Mouse (Mus musculus) thymus, adult 2 months (tissue): ENCODE data around the gene Cebpb. TPM values are rescaled to one million over a fixed set of nuclear protein-coding genes. Genes with fewer than 3 reads are reported as not detected.

ENCODE experiments used
- DNase-seq: peaks from one replicate; pipeline ENCODE4 v3.0.0; 2021
- H3K27ac ChIP-seq: fragments of 200-500 bp; 2 replicates; pipeline ENCODE4 v1.5.1; 2012; ENCODE audit warnings: low read length, control low read depth; ENCODE audit not compliant: control insufficient read depth, insufficient read depth
- H3K27me3 ChIP-seq: fragments of 200-500 bp; 2 replicates; pipeline ENCODE4 v1.6.1; 2012; ENCODE audit warnings: mild to moderate bottlenecking, low read length, moderate library complexity, mixed read lengths; ENCODE audit not compliant: control insufficient read depth, insufficient read depth
- H3K36me3 ChIP-seq: fragments of 200-500 bp; 2 replicates; pipeline ENCODE4 v1.6.1; 2012; ENCODE audit warnings: mild to moderate bottlenecking, low read length, moderate library complexity; ENCODE audit not compliant: control insufficient read depth, insufficient read depth
- H3K4me1 ChIP-seq: fragments of 200-500 bp; replicated peaks from 2 replicates; pipeline ENCODE4 v1.6.1; 2012; ENCODE audit warnings: low read length; ENCODE audit not compliant: control insufficient read depth, insufficient read depth
- H3K4me3 ChIP-seq: fragments of 200-500 bp; 2 replicates; pipeline ENCODE4 v1.5.1; 2012; ENCODE audit warnings: mild to moderate bottlenecking, low read length, control low read depth, moderate library complexity; ENCODE audit not compliant: control insufficient read depth, insufficient read depth
- CTCF ChIP-seq: fragments of 200-500 bp; IDR thresholded peaks from 2 replicates; pipeline ENCODE4 v1.5.1; 2012; ENCODE audit warnings: mild to moderate bottlenecking, control low read depth, low read length, moderate library complexity, borderline replicate concordance; ENCODE audit not compliant: control insufficient read depth, poor library complexity, insufficient read depth; ENCODE audit errors: extremely low read depth
- POLR2A ChIP-seq: fragments of 200-500 bp; IDR thresholded peaks from 2 replicates; pipeline ENCODE4 v1.6.1; 2012; ENCODE audit warnings: mild to moderate bottlenecking, low read length, control low read depth, moderate library complexity; ENCODE audit not compliant: control insufficient read depth, poor library complexity, insufficient read depth; ENCODE audit errors: extremely low read depth
- WGBS: fragments of 180-500 bp; shearing (Covaris S2); methylation state at CpG from one replicate; pipeline ENCODE4 v1.1.7; 2018; 5-methylcytosine and 5-hydroxymethylcytosine counted together
- polyA plus RNA-seq: library from polyadenylated mRNA; depleted of rRNA; stranded (reverse); fragments of >200 nt; gene quantifications from 2 replicates; pipeline ENCODE4 v1.2.3, GENCODE M21; 2012

The Cebpb gene
- polyA plus RNA-seq, 1 experiment, result 69.6 TPM

DNA sequence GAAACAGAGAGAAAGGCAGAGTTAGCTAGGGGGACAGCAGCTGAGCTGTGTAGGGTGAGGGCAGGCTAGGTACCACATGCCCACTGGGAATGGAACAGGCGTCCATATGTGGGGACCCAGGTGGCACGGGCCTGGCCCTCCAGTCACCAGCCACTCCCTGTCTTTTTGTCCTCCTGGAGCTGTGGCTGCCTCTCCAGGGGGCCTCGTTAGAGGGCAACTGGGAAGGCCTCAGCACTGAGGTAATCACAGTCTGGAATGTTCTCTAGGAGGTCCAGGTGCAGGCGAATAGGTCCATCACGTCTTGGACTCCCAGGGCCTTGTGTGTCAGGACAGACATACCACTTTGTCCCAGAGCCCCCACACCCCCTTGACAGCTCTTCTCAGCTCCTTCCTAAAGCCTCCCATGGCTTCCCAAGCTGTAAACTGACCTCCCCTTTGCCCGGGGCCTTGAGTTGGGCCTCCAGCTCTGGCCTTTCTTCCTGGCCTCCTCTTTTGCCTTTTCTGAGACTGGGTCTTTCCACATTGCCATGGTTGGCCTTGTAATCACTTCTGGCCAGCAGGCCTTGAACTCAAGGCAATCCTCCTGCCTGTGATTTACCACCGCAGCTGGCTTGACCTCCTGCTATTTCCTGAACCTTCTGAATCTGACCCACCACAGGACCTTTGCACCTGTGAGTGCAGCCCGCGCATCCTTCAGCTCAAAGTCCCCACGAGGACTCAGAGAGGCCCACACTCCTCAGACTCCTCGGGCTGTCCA lies 17.6 kb downstream of the Cebpb start:
- Histone ChIP-seq H3K27me3 (no peaks in the 10 kb centered on the region), H3K27ac (no peak overlapping the region), H3K36me3 (no peaks in the 10 kb centered on the region), H3K4me3 (no peak overlapping the region), H3K4me1 (peaks cover 22% of the 10 kb centered on the region)
- WGBS, result 94% methylated on average over 11 of the region's 11 CpGs
- DNase-seq, result no peak
- TF ChIP-seq CTCF (no peak), POLR2A (no peak)

DNA sequence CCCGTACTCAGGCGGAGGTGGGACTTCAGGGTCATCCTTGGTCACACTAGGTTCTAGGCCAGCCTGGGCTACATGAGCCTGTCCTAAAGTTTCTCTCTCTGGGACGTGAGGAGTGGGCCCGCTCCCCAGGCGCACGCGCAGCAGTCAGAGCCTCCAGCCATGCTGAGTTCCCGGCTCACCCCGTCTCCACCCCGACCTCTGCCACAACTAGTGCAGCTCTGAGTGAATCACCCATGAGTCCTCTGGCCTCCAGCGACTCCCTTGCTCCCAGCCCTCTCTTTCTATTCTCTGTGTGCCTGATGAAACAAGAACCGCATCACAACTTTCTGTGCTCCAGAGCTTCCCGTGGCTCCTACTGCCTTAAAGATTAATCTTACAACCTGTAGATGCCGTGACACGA lies 19.7 kb downstream of the Cebpb start:
- Histone ChIP-seq H3K36me3 (no peaks in the 10 kb centered on the region), H3K27me3 (no peaks in the 10 kb centered on the region), H3K4me1 (peaks cover 15% of the 10 kb centered on the region), H3K27ac (no peak overlapping the region), H3K4me3 (no peak overlapping the region)
- TF ChIP-seq CTCF (no peak), POLR2A (no peak)
- no peak for DNase-seq
- WGBS, result 78% methylated on average over 15 of the region's 15 CpGs

DNA sequence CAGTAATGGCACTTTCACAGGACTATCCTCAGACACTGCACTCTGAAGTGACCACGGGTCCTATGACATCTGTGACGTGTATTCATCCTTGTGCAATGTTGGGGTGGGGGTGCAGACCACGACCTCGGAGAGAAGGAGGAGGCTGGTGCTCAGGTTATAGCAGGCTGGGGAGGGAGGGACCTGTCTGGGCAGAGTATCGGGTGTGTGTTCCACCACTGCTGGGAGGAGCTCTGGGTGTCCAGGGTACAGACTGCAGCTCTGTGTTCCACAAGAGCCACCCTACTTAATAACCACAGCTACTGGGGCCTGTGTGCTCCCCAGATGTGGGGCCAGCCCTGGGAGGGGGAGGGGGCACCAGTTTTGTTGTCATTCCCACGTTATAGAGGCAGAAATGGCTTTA lies 21.3 kb downstream of the Cebpb start:
- Histone ChIP-seq H3K27me3 (no peaks in the 10 kb centered on the region), H3K4me1 (peaks cover 20% of the 10 kb centered on the region), H3K36me3 (no peaks in the 10 kb centered on the region), H3K27ac (no peak overlapping the region), H3K4me3 (no peak overlapping the region)
- DNase-seq, result no peak
- TF ChIP-seq POLR2A (no peak), CTCF (no peak)
- 70% methylated on average over 6 of the region's 6 CpGs for WGBS

- DNase-seq, result no peak
- Histone ChIP-seq H3K4me1 (peaks cover 20% of the 10 kb centered on the region), H3K4me3 (no peak overlapping the region), H3K27me3 (no peaks in the 10 kb centered on the region), H3K36me3 (no peaks in the 10 kb centered on the region), H3K27ac (no peak overlapping the region)
- 89% methylated on average over 6 of the region's 6 CpGs for WGBS
- TF ChIP-seq CTCF (no peak), POLR2A (no peak)
Measured at GRCm38 (mm10) chr2:167710574-167710973, 21.9 kb downstream of the Cebpb start.

DNA sequence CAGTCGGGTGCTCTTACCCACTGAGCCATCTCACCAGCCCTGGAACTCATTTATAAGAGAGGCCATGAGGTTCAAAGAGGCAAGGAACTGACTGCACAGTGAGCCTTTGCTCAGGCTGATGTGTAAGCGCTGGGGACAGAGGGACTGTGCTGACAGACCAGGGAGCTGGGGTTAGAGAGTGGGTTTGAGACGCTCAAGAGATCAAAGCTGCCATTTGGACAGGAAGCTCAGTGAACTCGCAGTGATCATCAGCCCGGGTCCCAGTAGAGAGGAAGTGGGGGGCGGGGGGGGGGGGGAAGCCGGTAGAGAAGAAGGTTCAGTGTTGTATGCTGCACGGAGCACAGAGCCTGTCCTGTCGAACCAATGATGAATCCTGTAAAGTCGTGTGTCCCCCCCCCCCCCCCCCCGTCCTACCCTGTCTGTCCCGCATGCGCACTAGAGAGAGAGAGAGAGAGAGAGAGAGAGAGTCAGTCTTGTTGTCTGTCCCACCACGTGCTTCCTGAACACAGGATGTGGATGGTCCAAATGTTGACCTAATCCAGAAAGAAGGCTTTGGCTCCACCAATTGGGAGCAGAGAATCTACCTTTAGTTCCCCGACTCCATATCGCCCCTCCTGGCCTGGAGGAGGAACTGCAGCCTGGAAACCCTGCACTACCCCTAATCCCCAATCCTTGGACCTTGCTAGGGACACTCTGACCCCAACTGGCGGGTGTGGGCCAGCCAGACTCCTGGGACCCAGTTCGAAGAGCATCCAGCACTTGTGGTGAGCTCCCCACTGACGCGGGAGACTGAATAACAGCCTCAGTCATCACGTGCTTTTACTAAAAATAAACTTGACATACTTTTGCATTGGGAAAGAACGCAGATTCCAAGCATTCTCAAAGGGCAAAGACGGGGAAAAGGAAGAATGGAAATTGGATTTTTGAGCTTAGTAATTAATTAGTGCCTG lies 24.4 kb downstream of the Cebpb start:
- DNase-seq, result peak; percentile 23

GRCm38 (mm10) chr2:167714298-167714697 lies 25.6 kb downstream of the Cebpb start:
- Histone ChIP-seq H3K36me3 (no peaks in the 10 kb centered on the region), H3K27me3 (no peaks in the 10 kb centered on the region), H3K4me1 (peaks cover 15% of the 10 kb centered on the region), H3K4me3 (no peak overlapping the region), H3K27ac (no peak overlapping the region)
- no peak for DNase-seq
- TF ChIP-seq POLR2A, result no peak
- no peak for TF ChIP-seq CTCF
- 95% methylated on average over 6 of the region's 6 CpGs for WGBS

More for the DNA sequence above, 24.4 kb downstream of the Cebpb start:
- WGBS, result 35% methylated on average over 18 of the region's 23 CpGs
- TF ChIP-seq POLR2A, result no peak
- TF ChIP-seq CTCF, result peak; percentile 67; the same call in 1 of the 2 replicates
- H3K36me3 ChIP-seq, result no peaks in the 10 kb centered on the region
- H3K4me1 ChIP-seq, result peaks cover 24% of the 10 kb centered on the region
- H3K27ac ChIP-seq, result no peak overlapping the region
- no peaks in the 10 kb centered on the region for H3K27me3 ChIP-seq
- H3K4me3 ChIP-seq, result no peak overlapping the region

GRCm38 (mm10) chr2:167715008-167715407 lies 26.3 kb downstream of the Cebpb start:
- Histone ChIP-seq H3K27me3 (no peaks in the 10 kb centered on the region), H3K4me1 (peaks cover 14% of the 10 kb centered on the region), H3K27ac (no peak overlapping the region), H3K36me3 (no peaks in the 10 kb centered on the region), H3K4me3 (no peak overlapping the region)
- WGBS, result 59% methylated on average over 6 of the region's 6 CpGs
- TF ChIP-seq POLR2A, result no peak
- TF ChIP-seq CTCF, result no peak
- no peak for DNase-seq
